Mouse (Mus musculus) myocyte (in vitro differentiated cells): Measurements from ENCODE around the gene Nom1. TPM values are rescaled to one million over a fixed set of nuclear protein-coding genes. Genes with fewer than 3 reads are reported as not detected.

Experiments
- polyA plus RNA-seq: library from polyadenylated mRNA; unstranded; fragments of >200 nt; fragmentation: generic; extraction: Trizol; gene quantifications from one replicate; pipeline ENCODE4 v1.2.1, GENCODE M21; 2012; ENCODE audit warnings: missing spikeins

Gene Nom1
- polyA plus RNA-seq, 1 experiment, result 9.9 TPM

Other genes starting within 250 kb of the Nom1 start
- gene Rnf32, start 238.7 kb upstream of the Nom1 start, polyA plus RNA-seq, result 0.96 TPM
- gene Lmbr1, start 56.3 kb upstream of the Nom1 start, polyA plus RNA-seq, result 2.9 TPM
- not detected for gene Mnx1, start 43.8 kb downstream of the Nom1 start, polyA plus RNA-seq
- gene Ube3c, start 134.6 kb downstream of the Nom1 start, polyA plus RNA-seq, result 28.9 TPM